Mouse (Mus musculus) layer of hippocampus, postnatal 25 days (tissue): ENCODE results near the gene Fkbp10. TPM values are rescaled to one million over a fixed set of nuclear protein-coding genes. Genes with fewer than 3 reads are reported as not detected.
A peak's percentile ranks its signal among the peaks of the same experiment; 100 is the strongest.

ENCODE experiments used
- DNase-seq, 2 experiments: peaks; one replicate each; pipeline ENCODE4 v3.0.0; 2022; ENCODE audit warnings: mixed read lengths in 2 of 2, low spot score in 1 of 2; ENCODE audit errors: extremely low spot score in 1 of 2
- microRNA-seq, 2 experiments: library from miRNA; unstranded; fragments of <30 nt; microRNA quantifications; one replicate each; pipeline ENCODE4 v1.2.0; 2021
- total RNA-seq, 2 experiments: library from RNA; stranded (reverse); gene quantifications; 2 replicates each; pipeline ENCODE4 v1.2.3; 2021

The Fkbp10 gene
- total RNA-seq, 2 experiments from 2014 or later: 6.8 to 7.4 TPM

GRCm38 (mm10) chr11:100457711-100458110 is 42.2 kb downstream of the Fkbp10 start:
- no peak for DNase-seq

DNA sequence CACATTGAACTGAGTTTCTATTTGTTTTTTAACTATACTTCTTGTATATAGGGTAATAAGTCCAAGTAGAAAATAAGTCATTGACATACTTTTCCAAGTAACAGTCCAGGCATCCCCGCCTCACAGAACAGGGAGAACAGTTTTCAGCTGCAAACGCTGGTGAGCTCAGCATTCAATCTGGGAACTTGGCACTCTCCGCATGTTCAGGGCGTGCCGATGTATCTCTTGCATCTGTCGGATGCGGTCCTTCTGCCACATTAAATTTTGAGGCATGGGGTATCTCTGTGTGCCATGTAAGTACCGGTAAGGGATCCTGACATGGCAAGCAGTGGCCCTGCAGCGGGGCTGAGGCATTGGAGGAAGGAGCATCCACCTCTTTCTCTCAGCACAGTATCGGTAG is 47.2 kb downstream of the Fkbp10 start:
- DNase-seq: peak; percentile 30 to 31

GRCm38 (mm10) chr11:100465229-100465792 is 49.8 kb downstream of the Fkbp10 start:
- DNase-seq: no peak

DNA sequence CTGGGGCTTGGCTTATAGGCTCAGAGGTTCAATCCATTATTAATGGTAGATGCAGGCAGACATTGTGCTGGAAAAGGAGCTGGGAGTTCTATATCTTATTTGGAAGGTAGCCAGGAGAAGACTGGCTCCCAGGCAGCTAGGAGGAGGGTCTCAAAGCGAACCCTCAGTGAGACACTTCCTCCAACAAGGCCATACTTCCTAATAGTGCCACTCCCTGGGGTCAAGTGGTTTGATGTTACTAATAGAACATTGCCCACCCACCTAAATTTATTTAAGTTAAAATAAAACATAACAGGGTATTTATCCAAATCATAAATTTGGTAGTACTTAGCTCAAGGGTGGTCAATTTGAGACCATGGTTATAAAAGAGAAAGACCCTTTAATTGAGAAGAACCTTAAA is 50.3 kb downstream of the Fkbp10 start:
- no peak for DNase-seq

GRCm38 (mm10) chr11:100471352-100472196 is 56.1 kb downstream of the Fkbp10 start:
- DNase-seq: no peak

- peak; percentile 91 to 92 for DNase-seq
These were observed 56.9 kb downstream of the Fkbp10 start, which contains the start of gene Klhl11 for GRCm38 (mm10) chr11:100472197-100472934. Gene Klhl11, minus strand, starts transcription at chr11:100472741.

DNA sequence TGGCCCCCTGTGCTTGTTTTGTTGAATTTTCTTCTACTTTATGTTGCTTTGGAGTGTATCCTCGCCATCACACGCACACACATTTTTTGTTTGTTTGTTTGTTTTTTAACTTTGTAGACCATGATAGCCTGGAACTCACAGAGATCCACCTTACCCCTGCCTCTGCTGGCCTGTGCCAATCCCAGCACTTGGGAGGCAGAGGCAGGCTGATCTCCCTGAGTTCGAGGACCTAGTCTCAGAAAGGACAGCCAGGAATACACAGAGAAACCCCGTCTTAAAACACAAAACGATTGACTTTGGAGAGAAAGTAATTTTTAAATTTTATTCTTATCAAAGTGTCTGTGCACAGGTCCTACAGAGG is 57.4 kb downstream of the Fkbp10 start:
- DNase-seq: no peak

Small RNA genes lying within 50 kb of the gene (microRNA-seq; reads per million reads assigned to microRNA genes)
- gene Gm27374: 0 reads per million in 2 experiments

Other genes starting within 250 kb of the Fkbp10 start
- 1 to 10 TPM; 2.1 to 4.0 TPM for gene Krt9, start 222.5 kb upstream of the Fkbp10 start, total RNA-seq
- gene Krt14, start 208.1 kb upstream of the Fkbp10 start, total RNA-seq: not detected
- gene Krt16, start 166.8 kb upstream of the Fkbp10 start, total RNA-seq: not detected
- gene Krt17, start 154.7 kb upstream of the Fkbp10 start, total RNA-seq: not detected
- not detected for gene Krt42, start 145.8 kb upstream of the Fkbp10 start, total RNA-seq
- 100 to 1,000 TPM; 723 to 806 TPM for gene Eif1, start 95.8 kb upstream of the Fkbp10 start, total RNA-seq
- gene Gast, start 81.3 kb upstream of the Fkbp10 start, total RNA-seq: not detected
- 100 to 1,000 TPM; 125 to 143 TPM for gene Hap1, start 59.6 kb upstream of the Fkbp10 start, total RNA-seq
- 10 to 100 TPM; 33.2 to 36.2 TPM for gene Jup, start 17.9 kb upstream of the Fkbp10 start, total RNA-seq
- gene P3h4, start 861 bp upstream of the Fkbp10 start, total RNA-seq: 1 to 10 TPM; 9.2 to 9.8 TPM
- 10 to 100 TPM; 50.2 to 52.4 TPM for gene Nt5c3b, start 26.1 kb downstream of the Fkbp10 start, total RNA-seq
- 1 to 10 TPM; 1.1 to 1.6 TPM for gene Klhl10, start 26.2 kb downstream of the Fkbp10 start, total RNA-seq
- 100 to 1,000 TPM; 106 to 113 TPM for gene Klhl11, start 57.0 kb downstream of the Fkbp10 start, total RNA-seq
- gene Acly, start 112.3 kb downstream of the Fkbp10 start, total RNA-seq: 100 to 1,000 TPM; 107 to 112 TPM
- 1 to 10 TPM in 1 of 2 experiments, under 1 TPM in 1; 0.54 to 1.2 TPM for gene Ttc25, start 129.9 kb downstream of the Fkbp10 start, total RNA-seq
- 100 to 1,000 TPM; 365 to 435 TPM for gene Cnp, start 159.2 kb downstream of the Fkbp10 start, total RNA-seq
- gene Nkiras2, start 203.5 kb downstream of the Fkbp10 start, total RNA-seq: 10 to 100 TPM; 15.1 to 16.5 TPM
- 100 to 1,000 TPM; 234 to 286 TPM for gene Dnajc7, start 204.5 kb downstream of the Fkbp10 start, total RNA-seq